Mouse (Mus musculus): Measurements from ENCODE around the gene Gata5. TPM values are rescaled to one million over a fixed set of nuclear protein-coding genes. Genes with fewer than 3 reads are reported as not detected.

Gene Gata5
- polyA plus RNA-seq, 1 experiment from 2014 or later, result 0.14 TPM

GRCm38 (mm10) chr2:180292026-180292425, 42.5 kb downstream of the Gata5 start:
- WGBS, result 74% methylated on average over 4 of the region's 4 CpGs
- no peak overlapping the region for H3K4me2 ChIP-seq (ENCODE audit: low read depth, low read length)
- ATAC-seq (replicated peaks; ENCODE audit: insufficient number of reproducible peaks, low FRiP score, low TSS enrichment, low read depth) (no peak), DNase-seq (ENCODE audit: low spot score) (no peak)
- no peaks in the 10 kb centered on the region for H3K27me3 ChIP-seq (ENCODE audit: control insufficient read depth, insufficient read depth, low read length)
- no peak overlapping the region for H3K27ac ChIP-seq (replicated peaks; ENCODE audit: low read depth, low read length)
- 0 out of 2 replicates have a peak, but pooled peaks cover 2% of the 10 kb centered on the region for H3K4me1 ChIP-seq (ENCODE audit: control insufficient read depth, insufficient read depth, low read length)
- no peaks in the 10 kb centered on the region for H3K36me3 ChIP-seq (replicated peaks; ENCODE audit: control insufficient read depth, insufficient read depth, low read depth, low read length)
- no peak overlapping the region for H3K9ac ChIP-seq (replicated peaks; ENCODE audit: low read length)
- H3K9me3 ChIP-seq (replicated peaks; ENCODE audit: control insufficient read depth, low read length), result no peaks in the 10 kb centered on the region
- no peak overlapping the region for H3K4me3 ChIP-seq (ENCODE audit: low read depth, low read length)

GRCm38 (mm10) chr2:180291566-180291965, 42.9 kb downstream of the Gata5 start:
- no peak for ATAC-seq (replicated peaks; ENCODE audit: insufficient number of reproducible peaks, low FRiP score, low TSS enrichment, low read depth)

GRCm38 (mm10) chr2:180290503-180290902, 44.0 kb downstream of the Gata5 start:
- WGBS, result 58% methylated on average over 6 of the region's 6 CpGs
- ATAC-seq (replicated peaks; ENCODE audit: insufficient number of reproducible peaks, low FRiP score, low TSS enrichment, low read depth) (no peak), DNase-seq (ENCODE audit: low spot score) (no peak)
- Histone ChIP-seq H3K27me3 (ENCODE audit: control insufficient read depth, insufficient read depth, low read length) (no peaks in the 10 kb centered on the region), H3K27ac (replicated peaks; ENCODE audit: low read depth, low read length) (no peak overlapping the region), H3K4me1 (ENCODE audit: control insufficient read depth, insufficient read depth, low read length) (0 out of 2 replicates have a peak, but pooled peaks cover 2% of the 10 kb centered on the region), H3K4me2 (ENCODE audit: low read depth, low read length) (no peak overlapping the region), H3K9ac (replicated peaks; ENCODE audit: low read length) (no peak overlapping the region), H3K9me3 (replicated peaks; ENCODE audit: control insufficient read depth, low read length) (no peaks in the 10 kb centered on the region), H3K36me3 (replicated peaks; ENCODE audit: control insufficient read depth, insufficient read depth, low read depth, low read length) (no peaks in the 10 kb centered on the region), H3K4me3 (ENCODE audit: low read depth, low read length) (no peak overlapping the region)

More at GRCm38 (mm10) chr2:180291566-180291965, 42.9 kb downstream of the Gata5 start:
- no peaks in the 10 kb centered on the region for H3K27me3 ChIP-seq (ENCODE audit: control insufficient read depth, insufficient read depth, low read length)
- no peak overlapping the region for H3K4me3 ChIP-seq (ENCODE audit: low read depth, low read length)
- 70% methylated on average over 5 of the region's 5 CpGs for WGBS
- DNase-seq (ENCODE audit: low spot score), result no peak
- H3K27ac ChIP-seq (replicated peaks; ENCODE audit: low read depth, low read length), result no peak overlapping the region
- no peaks in the 10 kb centered on the region for H3K9me3 ChIP-seq (replicated peaks; ENCODE audit: control insufficient read depth, low read length)
- no peak overlapping the region for H3K9ac ChIP-seq (replicated peaks; ENCODE audit: low read length)
- no peak overlapping the region for H3K4me2 ChIP-seq (ENCODE audit: low read depth, low read length)
- H3K36me3 ChIP-seq (replicated peaks; ENCODE audit: control insufficient read depth, insufficient read depth, low read depth, low read length), result no peaks in the 10 kb centered on the region
- H3K4me1 ChIP-seq (ENCODE audit: control insufficient read depth, insufficient read depth, low read length), result 0 out of 2 replicates have a peak, but pooled peaks cover 2% of the 10 kb centered on the region

GRCm38 (mm10) chr2:180289440-180290108, 44.9 kb downstream of the Gata5 start, which contains the start of gene Rbbp8nl:
Rbbp8nl (minus strand) TSS chr2:180289879.
- DNase-seq (ENCODE audit: low spot score) (peak; percentile 71), ATAC-seq (replicated peaks; ENCODE audit: insufficient number of reproducible peaks, low FRiP score, low TSS enrichment, low read depth) (no peak; the same call in 1 of the 2 replicates)
- no peaks in the 10 kb centered on the region for H3K9me3 ChIP-seq (replicated peaks; ENCODE audit: control insufficient read depth, low read length)
- WGBS, result 25% methylated on average over 16 of the region's 16 CpGs
- H3K36me3 ChIP-seq (replicated peaks; ENCODE audit: control insufficient read depth, insufficient read depth, low read depth, low read length), result no peaks in the 10 kb centered on the region
- no peak within 1 kb of the TSS for H3K4me3 ChIP-seq (ENCODE audit: low read depth, low read length)
- no peak within 1 kb of the TSS for H3K9ac ChIP-seq (replicated peaks; ENCODE audit: low read length)
- no peak within 1 kb of the TSS; the same call in 1 of the 2 replicates for H3K27ac ChIP-seq (replicated peaks; ENCODE audit: low read depth, low read length)
- H3K4me2 ChIP-seq (ENCODE audit: low read depth, low read length), result peak within 1 kb of the TSS; percentile 23
- 0 out of 2 replicates have a peak, but pooled peaks cover 2% of the 10 kb centered on the region for H3K4me1 ChIP-seq (ENCODE audit: control insufficient read depth, insufficient read depth, low read length)
- H3K27me3 ChIP-seq (ENCODE audit: control insufficient read depth, insufficient read depth, low read length), result no peaks in the 10 kb centered on the region

- no peak for DNase-seq (ENCODE audit: low spot score)
- H3K27ac ChIP-seq (replicated peaks; ENCODE audit: low read depth, low read length), result no peak overlapping the region; the same call in 1 of the 2 replicates
These were observed 45.5 kb downstream of the Gata5 start for GRCm38 (mm10) chr2:180288966-180289365.

GRCm38 (mm10) chr2:180279321-180279720, 55.2 kb downstream of the Gata5 start:
- Histone ChIP-seq H3K9ac (replicated peaks; ENCODE audit: low read length) (no peak overlapping the region), H3K9me3 (replicated peaks; ENCODE audit: control insufficient read depth, low read length) (no peaks in the 10 kb centered on the region), H3K36me3 (replicated peaks; ENCODE audit: control insufficient read depth, insufficient read depth, low read depth, low read length) (no peaks in the 10 kb centered on the region), H3K4me2 (ENCODE audit: low read depth, low read length) (no peak overlapping the region), H3K27ac (replicated peaks; ENCODE audit: low read depth, low read length) (no peak overlapping the region), H3K4me3 (ENCODE audit: low read depth, low read length) (no peak overlapping the region), H3K4me1 (ENCODE audit: control insufficient read depth, insufficient read depth, low read length) (peaks cover 2% of the 10 kb centered on the region; the same call in 1 of the 2 replicates), H3K27me3 (ENCODE audit: control insufficient read depth, insufficient read depth, low read length) (no peaks in the 10 kb centered on the region)
- DNase-seq (ENCODE audit: low spot score) (no peak), ATAC-seq (replicated peaks; ENCODE audit: insufficient number of reproducible peaks, low FRiP score, low TSS enrichment, low read depth) (no peak)
- WGBS, result 85% methylated on average over 8 of the region's 8 CpGs

More at GRCm38 (mm10) chr2:180288966-180289365, 45.5 kb downstream of the Gata5 start:
- WGBS, result 40% methylated on average over 11 of the region's 11 CpGs
- no peak overlapping the region for H3K9ac ChIP-seq (replicated peaks; ENCODE audit: low read length)
- peak overlapping the region; percentile 23; the same call in 1 of the 2 replicates for H3K4me2 ChIP-seq (ENCODE audit: low read depth, low read length)
- H3K9me3 ChIP-seq (replicated peaks; ENCODE audit: control insufficient read depth, low read length), result no peaks in the 10 kb centered on the region
- H3K4me3 ChIP-seq (ENCODE audit: low read depth, low read length), result no peak overlapping the region
- no peaks in the 10 kb centered on the region for H3K36me3 ChIP-seq (replicated peaks; ENCODE audit: control insufficient read depth, insufficient read depth, low read depth, low read length)
- peak; percentile 40; the same call in 1 of the 2 replicates for ATAC-seq (replicated peaks; ENCODE audit: insufficient number of reproducible peaks, low FRiP score, low TSS enrichment, low read depth)
- H3K27me3 ChIP-seq (ENCODE audit: control insufficient read depth, insufficient read depth, low read length), result no peaks in the 10 kb centered on the region
- 0 out of 2 replicates have a peak, but pooled peaks cover 2% of the 10 kb centered on the region for H3K4me1 ChIP-seq (ENCODE audit: control insufficient read depth, insufficient read depth, low read length)

GRCm38 (mm10) chr2:180277773-180278320, 56.7 kb downstream of the Gata5 start:
- DNase-seq (ENCODE audit: low spot score), result no peak
- no peak overlapping the region for H3K27ac ChIP-seq (replicated peaks; ENCODE audit: low read depth, low read length)
- H3K27me3 ChIP-seq (ENCODE audit: control insufficient read depth, insufficient read depth, low read length), result no peaks in the 10 kb centered on the region
- no peak overlapping the region for H3K4me3 ChIP-seq (ENCODE audit: low read depth, low read length)
- no peak overlapping the region for H3K4me2 ChIP-seq (ENCODE audit: low read depth, low read length)
- H3K4me1 ChIP-seq (ENCODE audit: control insufficient read depth, insufficient read depth, low read length), result peaks cover 2% of the 10 kb centered on the region; the same call in 1 of the 2 replicates
- WGBS, result 70% methylated on average over 8 of the region's 8 CpGs
- H3K9me3 ChIP-seq (replicated peaks; ENCODE audit: control insufficient read depth, low read length), result no peaks in the 10 kb centered on the region
- no peak overlapping the region for H3K9ac ChIP-seq (replicated peaks; ENCODE audit: low read length)
- no peaks in the 10 kb centered on the region for H3K36me3 ChIP-seq (replicated peaks; ENCODE audit: control insufficient read depth, insufficient read depth, low read depth, low read length)
- ATAC-seq (replicated peaks; ENCODE audit: insufficient number of reproducible peaks, low FRiP score, low TSS enrichment, low read depth), result no peak

- DNase-seq (ENCODE audit: low spot score) (no peak), ATAC-seq (replicated peaks; ENCODE audit: insufficient number of reproducible peaks, low FRiP score, low TSS enrichment, low read depth) (no peak)
- peaks cover 6% of the 10 kb centered on the region; the same call in 1 of the 2 replicates for H3K4me1 ChIP-seq (ENCODE audit: control insufficient read depth, insufficient read depth, low read length)
- no peak overlapping the region for H3K4me3 ChIP-seq (ENCODE audit: low read depth, low read length)
- H3K27ac ChIP-seq (replicated peaks; ENCODE audit: low read depth, low read length), result no peak overlapping the region
- 42% methylated on average over 8 of the region's 8 CpGs for WGBS
- H3K36me3 ChIP-seq (replicated peaks; ENCODE audit: control insufficient read depth, insufficient read depth, low read depth, low read length), result no peaks in the 10 kb centered on the region
- H3K9ac ChIP-seq (replicated peaks; ENCODE audit: low read length), result no peak overlapping the region
- no peaks in the 10 kb centered on the region for H3K27me3 ChIP-seq (ENCODE audit: control insufficient read depth, insufficient read depth, low read length)
- no peaks in the 10 kb centered on the region for H3K9me3 ChIP-seq (replicated peaks; ENCODE audit: control insufficient read depth, low read length)
- H3K4me2 ChIP-seq (ENCODE audit: low read depth, low read length), result no peak overlapping the region
These were observed 57.6 kb downstream of the Gata5 start for GRCm38 (mm10) chr2:180276851-180277259.
